Mouse (Mus musculus) spleen, adult 2 months (tissue): ENCODE measurements around the gene Fsd2.

Experiments
- CTCF ChIP-seq: fragments of 200-500 bp; IDR thresholded peaks from 2 replicates; pipeline ENCODE4 v1.5.1; 2011; ENCODE audit warnings: mild to moderate bottlenecking, inconsistent platforms; ENCODE audit not compliant: insufficient read depth, insufficient read length, insufficient replicate concordance; ENCODE audit errors: extremely low read depth
- POLR2A ChIP-seq: fragments of 200-500 bp; IDR thresholded peaks from 2 replicates; pipeline ENCODE4 v1.6.1; 2011; ENCODE audit warnings: low read depth, low read length, inconsistent platforms

- TF ChIP-seq CTCF: no peak
- no peak for TF ChIP-seq POLR2A
Observed at GRCm38 (mm10) chr7:81542934-81543333, 23.8 kb downstream of the Fsd2 start.
